Mouse (Mus musculus) testis, postnatal 14 days (tissue): ENCODE results near the gene Pou2af1.
A peak's percentile ranks its signal among the peaks of the same experiment; 100 is the strongest.

Experiments used
- DNase-seq: peaks from one replicate; pipeline ENCODE4 v3.0.0; 2021; ENCODE audit warnings: low spot score

Pou2af1 gene

GRCm38 (mm10) chr9:51213023-51213728, at the start of gene Pou2af1:
Pou2af1 (plus strand) TSS chr9:51213708.
- DNase-seq = peak; percentile 11

- no peak for DNase-seq
These were observed 49.5 kb upstream of the Pou2af1 start for GRCm38 (mm10) chr9:51163989-51164388.

- DNase-seq = no peak
These were observed 48.0 kb upstream of the Pou2af1 start, which contains the start of gene Gm32742 for GRCm38 (mm10) chr9:51165312-51166180. Gm32742 (minus strand) TSS chr9:51165517.

GRCm38 (mm10) chr9:51167954-51168353, 45.6 kb upstream of the Pou2af1 start:
- no peak for DNase-seq

- no peak for DNase-seq
These were observed 44.8 kb upstream of the Pou2af1 start for GRCm38 (mm10) chr9:51168698-51169097.

GRCm38 (mm10) chr9:51169133-51169532, 44.4 kb upstream of the Pou2af1 start:
- DNase-seq = no peak

GRCm38 (mm10) chr9:51170298-51170697, 43.2 kb upstream of the Pou2af1 start:
- no peak for DNase-seq

- no peak for DNase-seq
These were observed 38.5 kb upstream of the Pou2af1 start for GRCm38 (mm10) chr9:51174890-51175464.

- DNase-seq = no peak
These were observed 37.8 kb upstream of the Pou2af1 start for GRCm38 (mm10) chr9:51175722-51176121.

GRCm38 (mm10) chr9:51178297-51178696, 35.2 kb upstream of the Pou2af1 start:
- DNase-seq = no peak

GRCm38 (mm10) chr9:51180621-51181020, 32.9 kb upstream of the Pou2af1 start:
- no peak for DNase-seq

GRCm38 (mm10) chr9:51182716-51183710, 30.5 kb upstream of the Pou2af1 start:
- DNase-seq = no peak

GRCm38 (mm10) chr9:51185386-51185785, 28.1 kb upstream of the Pou2af1 start:
- DNase-seq = no peak

GRCm38 (mm10) chr9:51185871-51186270, 27.6 kb upstream of the Pou2af1 start:
- DNase-seq = no peak

- no peak for DNase-seq
These were observed 22.9 kb upstream of the Pou2af1 start for GRCm38 (mm10) chr9:51190655-51191054.

- DNase-seq = no peak
These were observed 18.7 kb upstream of the Pou2af1 start for GRCm38 (mm10) chr9:51194790-51195189.

GRCm38 (mm10) chr9:51208974-51209332, 4.6 kb upstream of the Pou2af1 start:
- no peak for DNase-seq

GRCm38 (mm10) chr9:51211191-51211590, 2.3 kb upstream of the Pou2af1 start:
- no peak for DNase-seq

- DNase-seq = no peak
These were observed 275 bp downstream of the Pou2af1 start for GRCm38 (mm10) chr9:51213729-51214237.

- no peak for DNase-seq
These were observed 1.8 kb downstream of the Pou2af1 start for GRCm38 (mm10) chr9:51215311-51215710.

- DNase-seq = no peak
These were observed 2.4 kb downstream of the Pou2af1 start for GRCm38 (mm10) chr9:51215949-51216348.
